Mouse (Mus musculus) kidney, adult 11 months (tissue): ENCODE data around the gene Gper1.
A peak's percentile ranks its signal among the peaks of the same experiment; 100 is the strongest.

ENCODE experiments used
- DNase-seq: peaks from one replicate; pipeline ENCODE4 v3.0.0; 2022

Gper1 gene

GRCm38 (mm10) chr5:139391309-139391990 lies 31.5 kb upstream of the Gper1 start:
- DNase-seq: no peak

GRCm38 (mm10) chr5:139392219-139393196 lies 30.4 kb upstream of the Gper1 start:
- no peak for DNase-seq

- no peak for DNase-seq
These were observed 29.8 kb upstream of the Gper1 start for GRCm38 (mm10) chr5:139393197-139393588.

GRCm38 (mm10) chr5:139394399-139394798 lies 28.6 kb upstream of the Gper1 start:
- DNase-seq: no peak

- DNase-seq: no peak
These were observed 27.4 kb upstream of the Gper1 start for GRCm38 (mm10) chr5:139395528-139395927.

- DNase-seq: no peak
These were observed 25.5 kb upstream of the Gper1 start for GRCm38 (mm10) chr5:139397359-139397916.

- DNase-seq: peak; percentile 96
These were observed 24.8 kb upstream of the Gper1 start for GRCm38 (mm10) chr5:139397959-139398753.

GRCm38 (mm10) chr5:139398786-139399185 lies 24.2 kb upstream of the Gper1 start:
- DNase-seq: no peak

- no peak for DNase-seq
These were observed 23.0 kb upstream of the Gper1 start for GRCm38 (mm10) chr5:139399991-139400390.

- no peak for DNase-seq
These were observed 20.8 kb upstream of the Gper1 start for GRCm38 (mm10) chr5:139402106-139402505.

GRCm38 (mm10) chr5:139403692-139404260 lies 19.2 kb upstream of the Gper1 start:
- no peak for DNase-seq

- no peak for DNase-seq
These were observed 18.1 kb upstream of the Gper1 start, which contains the start of gene C130050O18Rik for GRCm38 (mm10) chr5:139404801-139405401. Gene C130050O18Rik (plus strand): TSS chr5:139405280.

GRCm38 (mm10) chr5:139405478-139405877 lies 17.5 kb upstream of the Gper1 start:
- no peak for DNase-seq

GRCm38 (mm10) chr5:139405953-139406352 lies 17.0 kb upstream of the Gper1 start:
- no peak for DNase-seq

GRCm38 (mm10) chr5:139407121-139407885 lies 15.6 kb upstream of the Gper1 start:
- no peak for DNase-seq

GRCm38 (mm10) chr5:139408511-139408910 lies 14.4 kb upstream of the Gper1 start:
- DNase-seq: no peak

GRCm38 (mm10) chr5:139409412-139409811 lies 13.5 kb upstream of the Gper1 start:
- DNase-seq: peak; percentile 63

GRCm38 (mm10) chr5:139410056-139410455 lies 12.9 kb upstream of the Gper1 start:
- DNase-seq: no peak

GRCm38 (mm10) chr5:139411117-139411516 lies 11.8 kb upstream of the Gper1 start:
- DNase-seq: no peak

GRCm38 (mm10) chr5:139411665-139412314 lies 11.2 kb upstream of the Gper1 start:
- no peak for DNase-seq

- DNase-seq: no peak
These were observed 9.4 kb upstream of the Gper1 start for GRCm38 (mm10) chr5:139413545-139413944.
